Mouse (Mus musculus) left cerebral cortex, adult 18-20 months (tissue): Measurements from ENCODE around the gene Slit3. TPM values are rescaled to one million over a fixed set of nuclear protein-coding genes. Genes with fewer than 3 reads are reported as not detected.

Experiments
- DNase-seq, 2 experiments: peaks; one replicate each; pipeline ENCODE4 v3.0.0; 2021 to 2022; ENCODE audit warnings: low spot score in 2 of 2, mixed read lengths in 1 of 2
- total RNA-seq, 2 experiments: library from RNA; stranded (reverse); gene quantifications; 2 replicates each; pipeline ENCODE4 v1.2.3; 2021

The Slit3 gene
- total RNA-seq, 2 experiments from 2014 or later: 45.7 to 50.4 TPM

GRCm38 (mm10) chr11:35389780-35390435 is 268.9 kb downstream of the Slit3 start:
- no peak for DNase-seq

- DNase-seq: no peak
Observed at GRCm38 (mm10) chr11:35393815-35394214, 272.8 kb downstream of the Slit3 start.

GRCm38 (mm10) chr11:35395376-35395775 is 274.4 kb downstream of the Slit3 start:
- DNase-seq: peak; percentile 26 to 28

DNA sequence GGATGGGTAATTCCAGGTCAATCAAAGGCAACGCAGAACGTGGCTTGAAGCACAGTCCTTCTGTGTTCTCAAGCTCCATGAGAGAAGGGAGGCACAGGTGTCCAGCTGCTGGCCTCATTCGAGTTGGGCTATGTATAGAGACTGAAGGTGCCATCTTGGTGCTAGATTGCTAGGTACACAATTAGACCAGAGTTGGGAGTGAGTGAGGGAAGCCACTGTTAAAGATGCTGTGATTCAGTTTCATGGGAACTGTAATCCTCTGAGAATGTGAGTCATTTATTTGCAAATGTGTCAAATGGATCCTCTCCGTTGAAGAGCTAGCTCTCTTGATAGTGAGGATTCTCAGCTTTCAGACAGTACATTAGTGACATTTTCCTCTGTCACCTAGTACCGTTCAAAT is 277.3 kb downstream of the Slit3 start:
- no peak for DNase-seq

DNA sequence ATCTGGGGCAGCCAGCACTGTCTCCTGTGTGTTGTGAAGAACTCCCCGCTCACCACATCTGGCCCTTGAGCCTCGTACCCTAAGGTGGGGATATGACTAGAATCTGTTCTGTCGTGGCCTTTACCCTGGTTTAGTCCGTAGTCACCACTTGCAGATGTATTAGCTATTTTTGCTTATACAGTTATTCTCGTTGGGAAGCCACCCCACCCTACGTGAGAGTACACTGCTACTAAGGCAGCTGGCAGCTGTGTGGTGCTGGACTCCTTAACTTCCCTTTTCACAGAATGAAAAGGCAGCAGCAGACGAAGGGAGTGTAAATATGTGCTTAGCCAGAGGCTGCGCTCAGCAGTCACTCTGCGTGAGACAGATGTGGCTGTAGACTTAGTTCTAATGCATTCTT is 282.5 kb downstream of the Slit3 start:
- no peak for DNase-seq

DNA sequence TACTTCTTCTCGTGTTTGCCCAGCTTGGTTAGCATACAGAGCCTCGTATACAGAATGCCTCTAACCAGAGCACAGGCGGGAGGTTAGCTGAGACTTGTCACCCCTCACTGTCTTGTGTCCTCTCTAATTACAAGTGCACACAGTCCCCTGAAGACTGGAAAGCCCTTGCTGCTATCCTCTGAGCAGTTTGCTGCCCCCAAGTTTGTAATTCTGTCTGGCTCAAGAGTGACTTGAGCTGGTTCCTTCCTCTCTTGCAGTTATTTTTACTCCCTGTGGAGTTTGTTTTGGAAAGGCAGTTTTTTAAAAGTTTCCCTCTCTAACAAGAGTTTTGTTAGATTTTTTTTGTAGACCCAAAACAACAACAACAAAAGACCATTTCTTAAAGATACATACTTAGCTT is 285.0 kb downstream of the Slit3 start:
- no peak for DNase-seq

- no peak for DNase-seq
Observed at GRCm38 (mm10) chr11:35406522-35406921, 285.5 kb downstream of the Slit3 start.

GRCm38 (mm10) chr11:35407341-35408154 is 286.5 kb downstream of the Slit3 start:
- DNase-seq: peak; percentile 64 to 80

GRCm38 (mm10) chr11:35410431-35410830 is 289.4 kb downstream of the Slit3 start:
- DNase-seq: no peak

DNA sequence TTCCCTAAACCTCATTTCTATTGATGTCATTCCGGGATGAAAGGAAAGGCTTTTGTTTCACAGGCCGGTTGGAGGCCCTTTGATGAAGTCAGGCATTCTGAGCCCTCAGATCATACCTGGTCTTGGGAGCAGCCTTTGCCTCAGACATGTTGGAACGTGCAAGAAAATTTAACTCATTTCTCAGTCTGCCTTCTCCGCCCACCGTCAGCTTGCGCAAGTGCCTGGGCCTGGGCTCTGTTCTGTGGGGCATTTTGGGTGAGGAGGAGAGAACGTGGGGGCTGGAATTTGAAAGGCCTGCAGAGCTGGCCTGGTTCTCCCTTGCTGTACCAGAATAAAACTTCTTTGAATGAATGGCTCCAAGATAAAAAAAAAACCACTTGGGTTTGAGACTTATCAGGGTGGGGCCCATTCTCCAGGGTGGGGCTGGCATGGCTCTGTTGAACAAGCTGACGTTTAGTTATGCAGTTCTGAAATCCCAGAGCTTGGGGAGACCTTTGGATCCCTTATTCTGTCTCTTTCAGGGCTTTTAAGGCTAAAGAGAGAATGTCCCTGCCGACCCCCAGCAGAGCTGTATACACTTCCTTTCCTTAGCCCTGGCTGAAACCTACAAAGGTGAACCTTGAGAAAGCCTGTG is 294.9 kb downstream of the Slit3 start:
- DNase-seq: peak; percentile 20 to 59

DNA sequence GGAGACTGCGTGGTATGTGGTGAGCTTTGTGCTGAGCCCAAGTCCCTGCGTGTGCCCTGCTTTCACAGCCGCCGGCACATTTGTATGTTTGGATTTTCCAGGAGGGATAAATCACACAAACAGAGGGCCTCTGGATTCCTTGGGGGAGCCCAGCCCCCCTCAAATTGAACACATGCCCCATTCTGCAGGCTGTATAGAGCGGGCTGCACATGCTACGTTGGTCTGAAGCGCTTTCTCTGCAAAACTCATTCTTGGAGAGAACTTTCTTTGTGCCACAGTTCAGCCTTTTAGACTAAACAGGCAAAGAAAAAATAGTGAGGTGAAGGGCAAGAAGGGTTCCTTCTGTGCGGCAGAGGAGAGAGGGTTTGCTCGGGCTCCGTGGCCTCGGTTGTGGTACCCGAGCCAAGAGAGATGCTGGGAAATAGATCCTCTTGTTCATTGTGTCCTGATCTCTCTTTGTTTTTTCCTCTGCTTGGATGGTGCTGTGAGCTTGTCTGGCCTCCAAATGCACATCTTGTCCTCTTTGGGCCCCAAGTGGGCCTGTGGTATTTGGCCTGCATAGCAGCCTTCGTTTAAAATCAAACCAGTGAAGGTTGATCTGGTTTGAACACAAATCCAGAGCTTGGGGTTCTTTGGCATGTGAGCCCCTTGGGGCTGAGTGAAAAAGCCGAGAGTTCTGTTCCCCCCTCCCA is 295.5 kb downstream of the Slit3 start:
- DNase-seq: no peak

- DNase-seq: no peak
Observed at GRCm38 (mm10) chr11:35417911-35418552, 297.0 kb downstream of the Slit3 start.

DNA sequence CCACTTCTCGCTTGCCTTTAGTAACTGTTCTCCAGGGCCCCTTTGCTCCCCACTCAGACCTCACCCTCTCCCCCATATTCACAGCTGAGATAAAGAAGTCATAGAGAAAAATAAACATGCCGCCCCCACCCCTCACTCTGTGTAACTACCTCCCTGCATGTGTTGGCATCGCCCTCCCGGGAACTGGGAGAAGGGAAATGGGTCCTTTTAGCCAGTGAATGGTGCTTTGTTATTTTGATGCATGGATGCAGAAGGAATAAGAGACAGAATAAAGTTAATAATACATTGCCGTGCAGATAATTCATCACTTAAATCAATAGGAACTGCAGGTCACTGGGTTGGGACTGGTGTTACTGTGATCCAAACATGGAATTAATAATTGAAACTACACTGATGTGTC is 298.0 kb downstream of the Slit3 start:
- DNase-seq: no peak

DNA sequence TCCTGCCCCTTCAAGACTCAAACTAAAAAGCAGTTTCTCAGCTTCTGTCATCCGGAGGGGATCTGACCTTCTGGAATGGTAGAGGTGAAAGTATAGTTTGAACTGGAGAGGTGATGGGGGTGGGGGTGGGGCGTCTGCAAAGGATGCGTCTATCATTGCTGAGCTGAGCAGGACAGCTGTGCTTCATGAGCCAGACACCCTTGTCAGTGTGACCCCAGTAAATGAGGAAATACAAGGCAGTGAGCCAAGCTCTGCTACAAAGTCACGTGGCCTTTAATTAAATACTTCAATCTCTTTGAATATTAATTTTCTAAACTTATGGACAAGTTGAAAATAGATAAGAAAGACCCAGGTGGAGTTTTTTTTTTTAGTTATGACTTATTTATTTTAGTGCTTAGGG is 300.7 kb downstream of the Slit3 start:
- DNase-seq: no peak

DNA sequence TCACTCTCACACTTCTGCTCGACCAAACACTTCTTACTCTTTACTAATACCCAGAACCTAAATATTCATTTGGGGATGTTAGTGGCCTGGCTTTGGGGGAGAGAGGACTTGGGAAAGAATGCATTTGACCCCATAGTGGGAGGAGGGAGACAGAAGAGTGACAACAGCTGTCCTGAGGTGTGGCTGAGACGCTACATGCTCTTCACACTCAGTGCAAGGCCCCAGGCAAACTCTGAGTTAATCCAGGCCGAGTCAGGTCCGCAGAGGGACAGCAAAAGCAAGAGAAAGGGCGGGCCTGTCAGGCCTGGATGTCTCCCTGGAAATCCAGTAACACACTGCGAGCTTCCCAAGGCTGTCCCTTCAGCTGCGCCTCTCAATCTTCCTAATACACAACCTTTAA is 307.0 kb downstream of the Slit3 start:
- no peak for DNase-seq

- no peak for DNase-seq
Observed at GRCm38 (mm10) chr11:35431130-35431529, 310.1 kb downstream of the Slit3 start.

DNA sequence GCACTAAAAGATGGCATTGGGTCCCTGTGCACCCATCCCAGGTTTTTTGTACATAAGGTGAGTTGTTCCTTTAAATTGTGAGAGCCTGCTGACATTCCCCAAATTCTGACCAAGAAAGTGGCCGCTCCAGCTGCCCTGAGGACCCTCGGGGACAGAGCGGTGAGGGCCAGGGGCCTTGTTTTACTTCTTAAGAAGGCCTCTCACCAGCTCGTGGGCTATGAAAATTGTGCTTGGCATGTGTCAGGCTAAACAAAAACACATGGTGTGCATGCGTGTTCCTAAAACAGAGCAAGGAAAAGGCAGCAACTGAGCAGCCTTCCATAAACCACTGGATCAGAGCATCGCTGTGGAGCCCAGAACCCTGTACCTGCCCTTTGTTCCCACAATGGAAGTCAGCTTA is 316.5 kb downstream of the Slit3 start:
- no peak for DNase-seq

- no peak for DNase-seq
Observed at GRCm38 (mm10) chr11:35440186-35440585, 319.2 kb downstream of the Slit3 start.

GRCm38 (mm10) chr11:35444489-35445100 is 323.6 kb downstream of the Slit3 start:
- no peak for DNase-seq

GRCm38 (mm10) chr11:35447951-35448350 is 326.9 kb downstream of the Slit3 start:
- DNase-seq: no peak

- no peak for DNase-seq
Observed at GRCm38 (mm10) chr11:35449199-35449598, 328.2 kb downstream of the Slit3 start.
